Comparison of ENCODE assay signal across 10 mouse cellular contexts in genomic region chr6:29195846-29196698, GRCm38 (mm10). TPM values are rescaled to one million over a fixed set of nuclear protein-coding genes. Genes with fewer than 3 reads are reported as not detected.
A peak's percentile ranks its signal among the peaks of the same experiment; 100 is the strongest.
DNase-seq lines count a peak whose midpoint lies in the region; ATAC-seq lines count a peak whose summit lies in the region.
"Had no signal": no experiment of that assay in that cellular context is flagged by ENCODE, and none has a peak within 500 bp of the region (broad histone marks: within the 10 kb centered on the region; RNA-seq: fewer than 3 reads in every experiment).

No protein-coding gene starts in this region.

- DNase-seq in heart, adult 18-20 months, result peak; percentile 29 to 69
- peak; percentile 22 to 27 for DNase-seq in right cerebral cortex, postnatal 10 days (ENCODE audit: low spot score in 2 of 2)
- no peak for DNase-seq in right cerebral cortex, postnatal 36 days (ENCODE audit: low spot score in 2 of 2)
- no peak for DNase-seq in hindbrain, embryonic 14.5 days (ENCODE audit: low spot score)
- DNase-seq in left cerebral cortex, postnatal 36 days (ENCODE audit: low spot score in 2 of 2), result no peak

- H3K9me3 ChIP-seq in heart, embryonic 11.5 days (replicated peaks; ENCODE audit: control insufficient read depth, low read length), result no peaks in the 10 kb centered on the region
- H3K9me3 ChIP-seq in neural tube, embryonic 13.5 days, result no peaks in the 10 kb centered on the region
- H3K9me3 ChIP-seq in hindbrain, embryonic 14.5 days (ENCODE audit: control insufficient read depth, low read length), result no peaks in the 10 kb centered on the region
- H3K9me3 ChIP-seq: embryonic facial prominence, embryonic 13.5 days; midbrain, embryonic 12.5 days had no signal

- H3K4me3 ChIP-seq in heart, embryonic 11.5 days (ENCODE audit: low read depth, low read length), result no peak overlapping the region
- H3K4me3 ChIP-seq in neural tube, embryonic 13.5 days, result no peak overlapping the region
- H3K4me3 ChIP-seq in hindbrain, embryonic 14.5 days (replicated peaks; ENCODE audit: low read length), result no peak overlapping the region
- H3K4me3 ChIP-seq: embryonic facial prominence, embryonic 13.5 days; midbrain, embryonic 12.5 days had no signal

- no peak overlapping the region for H3K9ac ChIP-seq in heart, embryonic 11.5 days (ENCODE audit: low read depth, low read length)
- H3K9ac ChIP-seq in neural tube, embryonic 13.5 days, result 0 out of 2 replicates have a peak overlapping the region, but pooled peaks have one; percentile 17
- H3K9ac ChIP-seq in hindbrain, embryonic 14.5 days, result no peak overlapping the region
- H3K9ac ChIP-seq: embryonic facial prominence, embryonic 13.5 days; midbrain, embryonic 12.5 days had no signal

- no peak for ATAC-seq in heart, embryonic 11.5 days (replicated peaks; ENCODE audit: insufficient number of reproducible peaks, low FRiP score, low TSS enrichment)
- peak; percentile 62 for ATAC-seq in common myeloid progenitor, adult 5-6 weeks (replicated peaks; ENCODE audit: low read depth, poor library complexity, severe bottlenecking)
- no peak for ATAC-seq in neural tube, embryonic 13.5 days (ENCODE audit: low read depth)
- no peak for ATAC-seq in hindbrain, embryonic 14.5 days (ENCODE audit: low FRiP score)

- H3K27ac ChIP-seq in heart, embryonic 11.5 days (ENCODE audit: low read depth, low read length), result no peak overlapping the region
- H3K27ac ChIP-seq in neural tube, embryonic 13.5 days (replicated peaks), result no peak overlapping the region
- no peak overlapping the region for H3K27ac ChIP-seq in hindbrain, embryonic 14.5 days
- H3K27ac ChIP-seq: embryonic facial prominence, embryonic 13.5 days; midbrain, embryonic 12.5 days had no signal

- peaks cover 5% of the 10 kb centered on the region; the same call in 1 of the 2 replicates for H3K4me1 ChIP-seq in heart, embryonic 11.5 days (ENCODE audit: control insufficient read depth, insufficient read depth, low read length)
- peaks cover 19% of the 10 kb centered on the region for H3K4me1 ChIP-seq in neural tube, embryonic 13.5 days (replicated peaks)
- H3K4me1 ChIP-seq in hindbrain, embryonic 14.5 days (replicated peaks; ENCODE audit: control insufficient read depth, insufficient read depth, low read length), result peaks cover 17% of the 10 kb centered on the region

- WGBS in heart, embryonic 11.5 days (ENCODE audit: insufficient replicate concordance), result 75% methylated on average over 5 of the region's 5 CpGs
- WGBS in neural tube, embryonic 13.5 days, result 80% methylated on average over 5 of the region's 5 CpGs
- 76% methylated on average over 5 of the region's 5 CpGs for WGBS in hindbrain, embryonic 14.5 days

- peaks cover 12% of the 10 kb centered on the region for H3K27me3 ChIP-seq in heart, embryonic 11.5 days (ENCODE audit: control insufficient read depth, insufficient read depth, low read length)
- peaks cover 5% of the 10 kb centered on the region; the same call in 1 of the 2 replicates for H3K27me3 ChIP-seq in neural tube, embryonic 13.5 days
- H3K27me3 ChIP-seq in hindbrain, embryonic 14.5 days (ENCODE audit: control insufficient read depth, insufficient read depth, low read length), result no peaks in the 10 kb centered on the region; the same call in 1 of the 2 replicates

- H3K4me2 ChIP-seq in heart, embryonic 11.5 days, result no peak overlapping the region
- no peak overlapping the region for H3K4me2 ChIP-seq in neural tube, embryonic 13.5 days
- no peak overlapping the region for H3K4me2 ChIP-seq in hindbrain, embryonic 14.5 days (replicated peaks)
- H3K4me2 ChIP-seq: embryonic facial prominence, embryonic 13.5 days; midbrain, embryonic 12.5 days had no signal

- peaks cover 2% of the 10 kb centered on the region; the same call in 1 of the 2 replicates for H3K36me3 ChIP-seq in heart, embryonic 11.5 days (ENCODE audit: control insufficient read depth, insufficient read depth, low read length)
- H3K36me3 ChIP-seq in neural tube, embryonic 13.5 days, result peaks cover 8% of the 10 kb centered on the region
- H3K36me3 ChIP-seq in hindbrain, embryonic 14.5 days (replicated peaks; ENCODE audit: control insufficient read depth, insufficient read depth), result 0 out of 2 replicates have a peak, but pooled peaks cover 2% of the 10 kb centered on the region

- intact Hi-C loops in left cerebral cortex, postnatal 36 days (cut with DNase I), result no loop called here

RNA-seq across cellular contexts. Expression of gene Prrt4, which starts 16.7 kb away (rescaled TPM):
- 1 to 10 TPM; 1.3 to 1.7 TPM for total RNA-seq in heart, adult 18-20 months (2021)
- 1.6 and 1.8 TPM in 2 replicates for polyA plus RNA-seq in heart, embryonic 11.5 days (2014; fragmentation: Nextera tagmentation; extraction: Ambion mirVana)
- total RNA-seq in common myeloid progenitor, adult 5-6 weeks (2017), result not detected in 2 replicates
- 4.8 TPM in 2 replicates for polyA plus RNA-seq in neural tube, embryonic 13.5 days (2015; fragmentation: Nextera tagmentation; extraction: Ambion mirVana)
- polyA plus RNA-seq in hindbrain, embryonic 14.5 days (2014; fragmentation: Nextera tagmentation; extraction: Ambion mirVana), result 10.0 and 11.0 TPM in 2 replicates
- 1 to 10 TPM; 2.9 to 3.1 TPM for total RNA-seq in left cerebral cortex, postnatal 36 days (2021)

RNA-seq across cellular contexts. Expression of gene Impdh1, which starts 20.1 kb away (rescaled TPM):
- 10 to 100 TPM; 18.8 to 19.6 TPM for total RNA-seq in heart, adult 18-20 months (2021)
- 34.3 and 40.4 TPM in 2 replicates for polyA plus RNA-seq in heart, embryonic 11.5 days (2014; fragmentation: Nextera tagmentation; extraction: Ambion mirVana)
- total RNA-seq in common myeloid progenitor, adult 5-6 weeks (2017), result 22.7 and 54.2 TPM in 2 replicates
- polyA plus RNA-seq in neural tube, embryonic 13.5 days (2015; fragmentation: Nextera tagmentation; extraction: Ambion mirVana), result 84.7 and 91.1 TPM in 2 replicates
- 60.8 and 65.0 TPM in 2 replicates for polyA plus RNA-seq in hindbrain, embryonic 14.5 days (2014; fragmentation: Nextera tagmentation; extraction: Ambion mirVana)
- total RNA-seq in left cerebral cortex, postnatal 36 days (2021), result 10 to 100 TPM; 63.5 to 69.7 TPM

RNA-seq across cellular contexts. Expression of gene Rbm28, which starts 31.3 kb away (rescaled TPM):
- total RNA-seq in heart, adult 18-20 months (2021), result 10 to 100 TPM; 16.2 to 19.5 TPM
- polyA plus RNA-seq in heart, embryonic 11.5 days (2014; fragmentation: Nextera tagmentation; extraction: Ambion mirVana), result 39.9 and 43.0 TPM in 2 replicates
- total RNA-seq in common myeloid progenitor, adult 5-6 weeks (2017), result 58.1 and 64.1 TPM in 2 replicates
- polyA plus RNA-seq in neural tube, embryonic 13.5 days (2015; fragmentation: Nextera tagmentation; extraction: Ambion mirVana), result 41.3 and 44.4 TPM in 2 replicates
- polyA plus RNA-seq in hindbrain, embryonic 14.5 days (2014; fragmentation: Nextera tagmentation; extraction: Ambion mirVana), result 42.7 and 43.0 TPM in 2 replicates
- 10 to 100 TPM; 32.1 to 57.4 TPM for total RNA-seq in left cerebral cortex, postnatal 36 days (2021)

Comparison
In these comparisons a context has a peak if more than half of its experiments do, and no peak if none do; other contexts are left out.
1. DNase-seq: peak in heart, adult 18-20 months (2 of 2) and right cerebral cortex, postnatal 10 days (2 of 2); none in right cerebral cortex, postnatal 36 days (0 of 2), hindbrain, embryonic 14.5 days (single experiment) and left cerebral cortex, postnatal 36 days (0 of 2).